Mouse (Mus musculus) small intestine, adult 2 months (tissue): ENCODE data around the gene Git2.

Source experiments
- CTCF ChIP-seq: fragments of 200-500 bp; IDR thresholded peaks from 2 replicates; pipeline ENCODE4 v1.5.1; 2012; ENCODE audit warnings: low read depth, mild to moderate bottlenecking, control low read depth, inconsistent platforms, low read length, moderate library complexity, mixed read lengths; ENCODE audit not compliant: insufficient replicate concordance, insufficient read length; ENCODE audit errors: extremely low read depth
- POLR2A ChIP-seq: fragments of 200-500 bp; IDR thresholded peaks from 2 replicates; pipeline ENCODE4 v1.6.1; 2012; ENCODE audit warnings: low read depth, mild to moderate bottlenecking, control low read depth, inconsistent platforms, low read length, moderate library complexity

GRCm38 (mm10) chr5:114731969-114732368 lies 43.3 kb downstream of the Git2 start:
- TF ChIP-seq POLR2A (no peak), CTCF (no peak)
